Mouse (Mus musculus): Measurements from ENCODE around the gene Ifi211.
"Not testable (repeated sequence)": the region's sequence is repeated elsewhere in the genome, so short reads cannot be mapped to it uniquely, and the experiment has no call there.

The Ifi211 gene

GRCm38 (mm10) chr1:173878264-173878663 lies 34.6 kb downstream of the Ifi211 start:
- DNase-seq, result not testable (repeated sequence)

- not testable (repeated sequence) for DNase-seq
Observed at GRCm38 (mm10) chr1:173877125-173877524, 35.7 kb downstream of the Ifi211 start.

- DNase-seq, result not testable (repeated sequence)
Observed at GRCm38 (mm10) chr1:173868586-173868985, 44.3 kb downstream of the Ifi211 start.

GRCm38 (mm10) chr1:173866504-173866903 lies 46.3 kb downstream of the Ifi211 start:
- no peak for DNase-seq

- not testable (repeated sequence) for DNase-seq
Observed at GRCm38 (mm10) chr1:173853711-173854110, 59.1 kb downstream of the Ifi211 start.

- not testable (repeated sequence) for DNase-seq
Observed at GRCm38 (mm10) chr1:173852853-173853252, 60.0 kb downstream of the Ifi211 start.

All from lung, postnatal 14 days (tissue).